Mouse (Mus musculus): ENCODE measurements at regions not wholly inside any gene's neighbourhood (a gene's known extent, or its start where the extent isn't known, plus 50 kb on each side); places are given as distances from the start of the nearest gene placed in this dataset.

GRCm38 (mm10) chr7:118037062-118037461 lies 78.9 kb downstream of the Rps15a start:
- Histone ChIP-seq H3K79me2 (replicated peaks; ENCODE audit: control insufficient read depth, extremely low read depth, insufficient read depth, poor library complexity, severe bottlenecking) (no peaks in the 10 kb centered on the region), H3K27ac (ENCODE audit: insufficient read depth, low read depth) (no peak overlapping the region), H3K9me3 (replicated peaks; ENCODE audit: low read length) (no peaks in the 10 kb centered on the region), H3K27me3 (replicated peaks) (peaks cover 4% of the 10 kb centered on the region), H3K4me1 (ENCODE audit: control insufficient read depth in 1 of 2, insufficient read depth in 2 of 2) (no peaks in the 10 kb centered on the region; a peak in 1 of 4 replicates), H3K4me2 (ENCODE audit: insufficient read depth, low read depth, poor library complexity, severe bottlenecking) (no peak overlapping the region), H3K4me3 (replicated peaks in 1 of 3; ENCODE audit: low read depth in 2 of 3, low read length in 2 of 3, poor library complexity in 1 of 3) (no peak overlapping the region), H3K9ac (ENCODE audit: insufficient read depth, low read depth) (no peak overlapping the region), H3K36me3 (replicated peaks in 1 of 2; ENCODE audit: control insufficient read depth in 1 of 2, insufficient read depth in 1 of 2, low read length in 1 of 2) (no peaks in the 10 kb centered on the region)
- in situ Hi-C loops (cut with MboI; ENCODE audit: low pct_ligation_motif_present, low pct_unique_long_range_greater_than_20kb, low sequenced_read_pairs) = no loop called here
- dilution Hi-C loops (cut with MboI; ENCODE audit: extremely low pct_ligation_motif_present, extremely low pct_unique_long_range_greater_than_20kb, low sequenced_read_pairs) = no loop called here
- no peak for TF ChIP-seq ELF1 (IDR thresholded peaks at IDR 0.05; ENCODE audit: low read depth, low read length)
- TF ChIP-seq CTCF (conservative IDR thresholded peaks at IDR 0.05 in 1 of 2, IDR thresholded peaks at IDR 0.05 in 1 of 2; ENCODE audit: low read depth in 2 of 2, low read length in 2 of 2) = no peak
- no peak for TF ChIP-seq IRF4 (IDR thresholded peaks at IDR 0.05; ENCODE audit: low read depth, low read length)
- no peak for TF ChIP-seq POLR2AphosphoS2 (IDR thresholded peaks at IDR 0.05; ENCODE audit: low read depth, low read length)
- no peak for TF ChIP-seq RAD21 (IDR thresholded peaks at IDR 0.05; ENCODE audit: low read depth, low read length)
- no peak for TF ChIP-seq ZMIZ1 (IDR thresholded peaks at IDR 0.05; ENCODE audit: low read depth, low read length)
- TF ChIP-seq USF2 (conservative IDR thresholded peaks at IDR 0.05; ENCODE audit: low read depth, low read length) = no peak
- TF ChIP-seq TCF12 (IDR thresholded peaks at IDR 0.05; ENCODE audit: low read depth, low read length) = no peak
- no peak for TF ChIP-seq MYC (IDR thresholded peaks at IDR 0.05; ENCODE audit: low read depth, low read length)
- TF ChIP-seq GABPA (IDR thresholded peaks at IDR 0.05; ENCODE audit: insufficient replicate concordance, low read depth, low read length) = no peak
- TF ChIP-seq MAFK (IDR thresholded peaks at IDR 0.05; ENCODE audit: insufficient replicate concordance, low read length) = no peak
- no peak for TF ChIP-seq POLR2A (IDR thresholded peaks at IDR 0.05; ENCODE audit: low read depth, low read length)
- TF ChIP-seq PAX5 (IDR thresholded peaks at IDR 0.05; ENCODE audit: low read length) = no peak
- no peak for TF ChIP-seq ETS1 (conservative IDR thresholded peaks at IDR 0.05; ENCODE audit: low read depth, low read length)
- no peak for TF ChIP-seq MXI1 (IDR thresholded peaks at IDR 0.05; ENCODE audit: low read depth, low read length)
- no peak for TF ChIP-seq EP300 (IDR thresholded peaks at IDR 0.05; ENCODE audit: low read length)
- no peak for TF ChIP-seq JUN (IDR thresholded peaks at IDR 0.05; ENCODE audit: insufficient read depth, low read depth, low read length)
- no peak for TF ChIP-seq E2F4 (IDR thresholded peaks at IDR 0.05; ENCODE audit: insufficient replicate concordance, low read depth, low read length)
- no peak for DNase-seq (ENCODE audit: extremely low read depth)

DNA sequence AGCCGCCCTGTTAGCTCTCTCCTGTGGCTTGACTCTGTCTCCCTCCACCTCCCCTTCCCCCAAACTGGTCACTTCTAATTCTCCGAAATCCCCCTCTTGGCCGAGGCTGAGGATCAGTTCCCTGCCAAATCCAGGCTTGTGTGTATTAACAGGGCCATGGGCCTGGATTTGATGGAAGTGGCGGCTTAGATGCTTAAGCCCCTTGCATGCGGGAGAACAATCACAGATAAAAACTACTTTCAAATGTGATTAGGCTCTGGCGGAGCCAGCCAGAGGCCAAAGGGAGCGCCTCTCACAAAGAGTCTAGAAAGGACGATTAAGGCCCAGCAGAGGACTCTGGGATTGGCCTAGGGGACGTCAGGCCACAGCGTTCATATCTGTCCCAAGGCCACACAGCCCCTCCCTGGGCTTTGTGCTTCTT lies 89.9 kb downstream of the Rps15a start:
- Histone ChIP-seq H3K27ac (ENCODE audit: insufficient read depth, low read depth) (no peak overlapping the region), H3K4me1 (ENCODE audit: control insufficient read depth in 1 of 2, insufficient read depth in 2 of 2) (no peaks in the 10 kb centered on the region), H3K4me2 (ENCODE audit: insufficient read depth, low read depth, poor library complexity, severe bottlenecking) (no peak overlapping the region), H3K9me3 (replicated peaks; ENCODE audit: low read length) (no peaks in the 10 kb centered on the region), H3K36me3 (replicated peaks in 1 of 2; ENCODE audit: control insufficient read depth in 1 of 2, insufficient read depth in 1 of 2, low read length in 1 of 2) (no peaks in the 10 kb centered on the region), H3K27me3 (replicated peaks) (peaks cover 15% of the 10 kb centered on the region), H3K79me2 (replicated peaks; ENCODE audit: control insufficient read depth, extremely low read depth, insufficient read depth, poor library complexity, severe bottlenecking) (no peaks in the 10 kb centered on the region), H3K9ac (ENCODE audit: insufficient read depth, low read depth) (no peak overlapping the region), H3K4me3 (replicated peaks in 1 of 3; ENCODE audit: low read depth in 2 of 3, low read length in 2 of 3, poor library complexity in 1 of 3) (no peak overlapping the region)
- no peak for DNase-seq (ENCODE audit: extremely low read depth)
- in situ Hi-C loops (cut with MboI; ENCODE audit: low pct_ligation_motif_present, low pct_unique_long_range_greater_than_20kb, low sequenced_read_pairs) (no loop called here), dilution Hi-C loops (cut with MboI; ENCODE audit: extremely low pct_ligation_motif_present, extremely low pct_unique_long_range_greater_than_20kb, low sequenced_read_pairs) (no loop called here)
- TF ChIP-seq TCF12 (IDR thresholded peaks at IDR 0.05; ENCODE audit: low read depth, low read length) (no peak), CHD2 (IDR thresholded peaks at IDR 0.05; ENCODE audit: low read length) (no peak), IRF4 (IDR thresholded peaks at IDR 0.05; ENCODE audit: low read depth, low read length) (no peak), MAFK (IDR thresholded peaks at IDR 0.05; ENCODE audit: insufficient replicate concordance, low read length) (no peak), NELFE (IDR thresholded peaks at IDR 0.05; ENCODE audit: low read depth, low read length) (no peak), JUN (IDR thresholded peaks at IDR 0.05; ENCODE audit: insufficient read depth, low read depth, low read length) (no peak), GABPA (IDR thresholded peaks at IDR 0.05; ENCODE audit: insufficient replicate concordance, low read depth, low read length) (no peak), ZNF384 (IDR thresholded peaks at IDR 0.05; ENCODE audit: low read depth, low read length) (no peak), MAZ (IDR thresholded peaks at IDR 0.05; ENCODE audit: low read depth, low read length) (no peak), SIN3A (IDR thresholded peaks at IDR 0.05; ENCODE audit: low read length) (no peak), PAX5 (IDR thresholded peaks at IDR 0.05; ENCODE audit: low read length) (no peak), USF1 (IDR thresholded peaks at IDR 0.05; ENCODE audit: low read depth, low read length) (no peak), RAD21 (IDR thresholded peaks at IDR 0.05; ENCODE audit: low read depth, low read length) (no peak), ELF1 (IDR thresholded peaks at IDR 0.05; ENCODE audit: low read depth, low read length) (no peak), ETS1 (conservative IDR thresholded peaks at IDR 0.05; ENCODE audit: low read depth, low read length) (no peak)

Data from CH12.LX (cell line).